Mouse (Mus musculus): Measurements from ENCODE around the gene Mbtps1.

Gene Mbtps1

GRCm38 (mm10) chr8:119502111-119502510 is 56.4 kb downstream of the Mbtps1 start:
- DNase-seq (ENCODE audit: low read depth) = no peak

DNA sequence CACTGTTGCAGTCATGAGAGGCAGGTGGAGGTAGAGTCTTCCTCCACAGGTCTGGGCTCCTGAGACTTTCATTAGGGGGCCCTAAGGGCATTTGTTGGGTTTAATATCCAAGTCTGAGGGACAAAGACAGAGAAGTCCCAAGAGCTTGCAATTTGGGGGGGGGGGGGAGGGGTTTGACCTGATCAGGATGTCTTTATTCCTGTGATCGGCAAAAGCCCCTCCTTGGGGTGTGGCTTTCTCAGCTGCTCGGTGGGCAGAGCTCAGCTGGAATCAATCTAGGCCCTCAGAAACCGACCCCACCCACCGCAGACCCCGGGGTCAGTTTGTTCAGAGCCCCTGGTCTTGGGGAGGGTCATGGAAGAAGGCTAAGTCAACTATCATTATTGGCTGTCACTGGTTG is 56.9 kb downstream of the Mbtps1 start, which contains the start of gene Slc38a8:
Gene Slc38a8, minus strand, starts transcription at position 101 of the 400 bp plus-strand sequence.
- no peak for DNase-seq (ENCODE audit: low read depth)

- DNase-seq (ENCODE audit: low read depth) = no peak
Measured at GRCm38 (mm10) chr8:119499836-119500235, 58.7 kb downstream of the Mbtps1 start.

DNA sequence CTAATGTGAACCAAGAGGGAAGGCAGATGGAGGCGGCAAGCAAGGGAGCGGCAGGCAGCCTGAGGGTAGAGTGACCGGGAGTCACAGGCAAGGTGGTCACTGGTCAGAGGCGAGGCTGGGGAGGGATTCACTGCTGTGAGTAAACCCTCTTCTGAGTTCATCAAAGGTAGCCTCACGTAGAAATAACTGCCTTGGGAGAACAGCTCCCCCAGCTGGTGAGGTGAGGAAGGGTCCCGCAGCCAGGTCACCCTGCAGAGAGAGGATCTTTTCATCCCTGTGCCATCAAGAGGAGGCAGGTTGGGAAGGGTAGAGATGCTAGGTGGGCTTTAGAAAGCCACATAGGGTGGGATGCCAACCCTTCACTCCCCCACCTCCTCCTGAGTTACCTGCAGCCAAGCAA is 61.7 kb downstream of the Mbtps1 start:
- DNase-seq (ENCODE audit: low read depth) = peak; percentile 57

GRCm38 (mm10) chr8:119487093-119487492 is 71.4 kb downstream of the Mbtps1 start:
- no peak for DNase-seq (ENCODE audit: low read depth)

- DNase-seq (ENCODE audit: low read depth) = no peak
Measured at GRCm38 (mm10) chr8:119484145-119484896, 74.2 kb downstream of the Mbtps1 start.

DNA sequence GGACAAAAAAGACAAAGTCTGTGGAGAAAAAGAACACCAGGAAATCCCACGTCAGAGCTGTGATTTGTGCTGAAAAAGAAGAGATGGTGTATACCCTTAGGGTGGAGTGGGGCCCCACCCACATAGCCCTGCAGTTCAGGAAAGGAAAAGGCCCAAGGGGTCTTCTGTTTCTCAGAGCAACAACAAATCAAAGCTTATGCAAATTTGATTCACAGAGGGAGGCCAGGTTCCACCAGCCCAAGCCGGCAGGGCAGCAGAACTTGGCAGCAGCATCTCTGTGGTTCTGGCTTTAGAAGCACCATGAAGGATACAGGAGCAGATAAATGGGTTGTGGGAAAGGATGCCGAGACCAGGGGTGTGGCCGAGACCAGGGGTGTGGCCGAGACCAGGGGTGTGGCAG is 79.9 kb downstream of the Mbtps1 start:
- DNase-seq (ENCODE audit: low read depth) = no peak

DNA sequence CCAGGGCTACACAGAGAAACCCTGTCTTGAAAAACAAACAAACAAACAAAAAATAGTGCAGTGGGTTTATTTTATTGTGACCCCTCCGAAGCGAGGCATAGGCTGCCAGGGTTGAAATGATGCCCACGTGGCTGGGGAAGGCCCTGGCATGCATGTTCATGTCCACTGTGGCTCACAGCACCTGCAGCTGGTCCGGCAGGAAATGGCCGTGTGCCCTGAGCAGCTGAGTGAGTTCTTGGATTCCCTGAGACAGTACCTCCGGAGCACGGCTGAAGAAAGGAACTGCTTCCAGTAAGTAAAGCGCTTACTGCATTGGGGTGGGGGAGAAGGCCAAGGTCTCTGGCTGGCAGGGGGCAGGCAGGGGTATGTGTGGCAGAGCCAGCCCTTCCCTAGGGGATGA is 90.4 kb downstream of the Mbtps1 start:
- DNase-seq (ENCODE audit: low read depth) = no peak

DNA sequence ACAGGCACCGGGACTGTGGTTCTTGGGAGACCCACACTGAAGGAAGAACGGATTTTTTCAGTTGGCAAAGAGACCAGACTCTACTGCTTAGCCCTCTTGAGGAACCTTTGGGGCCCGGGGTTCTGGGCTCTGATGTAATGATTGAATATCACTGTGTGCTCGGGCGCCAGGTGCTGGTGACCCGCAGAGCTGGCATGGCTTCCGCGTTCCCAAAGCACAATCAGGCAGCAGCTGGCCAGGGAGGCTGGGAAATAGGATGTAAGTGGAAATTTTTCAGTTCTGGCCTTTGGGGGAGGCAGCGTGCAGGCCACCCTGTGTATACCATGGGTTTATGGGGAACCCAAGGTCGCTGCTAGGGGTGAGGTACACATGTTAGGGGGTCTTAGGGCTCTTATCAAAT is 91.7 kb downstream of the Mbtps1 start:
- DNase-seq (ENCODE audit: low read depth) = no peak

DNA sequence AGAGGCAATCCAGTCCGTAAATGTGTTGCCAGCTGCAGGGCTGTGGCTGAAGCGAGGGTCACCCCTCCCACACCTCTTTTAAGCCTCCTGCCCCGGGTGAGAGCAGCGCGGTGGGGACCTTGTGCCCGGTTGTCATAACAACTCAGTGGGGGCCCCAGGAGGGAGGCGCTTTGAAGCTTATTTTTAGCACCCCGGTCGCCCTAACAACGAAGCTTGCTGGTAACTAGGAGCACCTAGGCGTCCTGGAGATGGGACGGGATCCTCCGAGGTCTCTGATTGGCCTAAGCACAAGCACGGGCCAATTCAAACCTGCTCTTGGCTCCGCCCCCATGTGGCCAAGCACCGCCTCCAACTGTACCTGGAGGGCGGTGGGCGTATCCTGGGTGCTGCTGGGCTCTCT is 92.4 kb downstream of the Mbtps1 start:
- no peak for DNase-seq (ENCODE audit: low read depth)

DNA sequence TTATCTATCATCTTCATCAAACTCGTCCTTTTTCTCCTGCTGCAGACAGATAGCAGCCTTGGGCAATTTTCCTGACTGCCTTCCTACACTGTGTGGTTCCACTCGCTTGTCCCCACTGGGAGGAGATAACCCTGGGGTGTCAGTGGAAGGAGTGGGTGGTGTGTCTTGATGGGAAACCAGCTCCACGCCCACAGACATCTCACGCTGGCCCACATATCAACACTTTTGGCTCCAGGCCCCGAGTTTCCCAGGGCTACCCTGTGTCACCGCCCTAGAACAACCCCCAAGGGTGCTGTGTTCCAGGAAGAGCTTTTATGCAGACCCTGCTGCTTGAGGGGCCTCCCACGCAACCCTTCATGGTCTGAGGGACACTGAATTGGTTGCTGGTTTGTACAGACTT is 94.8 kb downstream of the Mbtps1 start:
- no peak for DNase-seq (ENCODE audit: low read depth)

DNA sequence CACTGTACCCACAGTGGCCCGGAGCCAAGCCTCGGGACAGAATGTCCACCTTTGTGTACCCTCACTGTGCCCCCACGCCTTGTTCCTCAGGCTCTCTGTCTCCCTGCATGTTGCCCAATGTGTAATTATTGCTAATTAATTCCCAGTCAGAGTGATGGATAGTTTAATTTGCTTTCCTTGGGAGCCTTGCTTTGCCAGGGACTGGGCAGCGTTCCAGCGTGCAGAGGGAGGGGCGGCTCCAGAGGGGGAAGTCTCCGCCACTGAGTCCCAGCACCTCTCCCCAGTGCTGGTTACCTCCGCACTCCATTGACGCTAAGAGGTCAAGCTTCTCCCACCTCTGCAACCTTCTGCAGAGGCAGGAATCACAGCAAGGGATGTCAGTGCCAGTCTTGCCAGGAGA is 97.2 kb downstream of the Mbtps1 start:
- DNase-seq (ENCODE audit: low read depth) = no peak

GRCm38 (mm10) chr8:119459724-119460123 is 98.8 kb downstream of the Mbtps1 start:
- DNase-seq (ENCODE audit: low read depth) = no peak
